Mouse (Mus musculus) heart, adult 2 months (tissue): Measurements from ENCODE around the gene Trappc2l. TPM values are rescaled to one million over a fixed set of nuclear protein-coding genes. Genes with fewer than 3 reads are reported as not detected.

Source experiments
- DNase-seq, 2 experiments: peaks; one replicate each; pipeline ENCODE4 v3.0.0; 2021
- H3K27ac ChIP-seq: fragments of 200-600 bp; 2 replicates; pipeline ENCODE4 v1.8.1; 2022
- H3K27me3 ChIP-seq: fragments of 200-500 bp; 2 replicates; pipeline ENCODE4 v1.6.1; 2012; ENCODE audit warnings: mild to moderate bottlenecking, low read length, inconsistent platforms, mixed read lengths; ENCODE audit not compliant: control insufficient read depth, insufficient read depth
- H3K36me3 ChIP-seq: fragments of 200-500 bp; 2 replicates; pipeline ENCODE4 v1.6.1; 2012; ENCODE audit warnings: low read length, inconsistent platforms; ENCODE audit not compliant: control insufficient read depth, insufficient read depth
- H3K4me1 ChIP-seq: fragments of 200-500 bp; 2 replicates; pipeline ENCODE4 v1.6.1; 2011; ENCODE audit warnings: low read length; ENCODE audit not compliant: control insufficient read depth, insufficient read depth
- H3K4me3 ChIP-seq: fragments of 200-600 bp; 2 replicates; pipeline ENCODE4 v1.8.1; 2022
- H3K79me2 ChIP-seq: fragments of 200-500 bp; replicated peaks from 2 replicates; pipeline ENCODE4 v1.6.1; 2012; ENCODE audit warnings: mild to moderate bottlenecking, inconsistent platforms, low read length, moderate library complexity, mixed read lengths; ENCODE audit not compliant: control insufficient read depth, insufficient read depth
- H3K9ac ChIP-seq: fragments of 200-500 bp; 2 replicates; pipeline ENCODE4 v1.6.1; 2012; ENCODE audit warnings: low read depth, mild to moderate bottlenecking, control low read depth, inconsistent platforms, low read length, mixed read lengths
- CTCF ChIP-seq: fragments of 200-600 bp; IDR thresholded peaks from 2 replicates; pipeline ENCODE4 v1.8.1; 2022; ENCODE audit warnings: antibody characterized with exemption, mild to moderate bottlenecking, moderate library complexity
- EP300 ChIP-seq: fragments of 200-500 bp; IDR thresholded peaks from 2 replicates; pipeline ENCODE4 v1.6.1; 2011; ENCODE audit warnings: low read depth, low read length, control low read depth; ENCODE audit not compliant: insufficient read depth
- POLR2A ChIP-seq: fragments of 200-500 bp; IDR thresholded peaks from 2 replicates; pipeline ENCODE4 v1.6.1; 2011; ENCODE audit warnings: mild to moderate bottlenecking, low read depth, low read length, control low read depth; ENCODE audit not compliant: insufficient read depth
- WGBS: fragments of 180-500 bp; shearing (Covaris S2); methylation state at CpG from one replicate; pipeline ENCODE4 v1.1.7; 2018; 5-methylcytosine and 5-hydroxymethylcytosine counted together
- intact Hi-C: fragments of 180-260 bp; cut with DNase I; formaldehyde crosslinking; loops from one replicate; pipeline ENCODE4 v1.15.1; 2025
- polyA plus RNA-seq: library from polyadenylated mRNA; depleted of rRNA; stranded (reverse); fragments of >200 nt; gene quantifications from 2 replicates; pipeline ENCODE4 v1.2.3, GENCODE M21; 2012
- total RNA-seq, 2 experiments: library from RNA; stranded (reverse); gene quantifications; 2 replicates each; pipeline ENCODE4 v1.2.3; 2021

Trappc2l gene
- total and polyA plus RNA-seq, 3 experiments, result 58.6 to 161 (median 65.4) TPM

DNA sequence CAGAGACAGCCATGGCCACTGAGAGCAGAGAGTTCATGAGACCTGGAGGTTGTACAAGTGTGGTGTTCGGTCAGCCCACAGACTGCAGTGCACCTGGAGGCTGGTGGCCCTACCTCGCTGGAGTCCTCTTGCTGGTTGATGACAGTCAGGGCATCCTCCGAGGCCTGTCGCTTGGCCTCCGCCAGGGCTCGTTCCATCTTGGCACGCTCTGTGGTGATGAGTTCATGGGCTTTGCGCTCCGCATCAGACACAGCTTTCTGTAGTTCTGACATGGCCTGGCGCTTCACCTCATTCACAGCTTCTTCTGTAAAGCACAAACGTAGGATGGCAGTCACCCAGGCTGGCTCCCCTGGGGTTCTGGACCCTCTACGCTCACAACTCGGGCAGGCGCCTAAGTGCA is 21.8 kb downstream of the Trappc2l start:
- no peaks in the 10 kb centered on the region for H3K79me2 ChIP-seq
- no peak overlapping the region for H3K9ac ChIP-seq
- intact Hi-C loops, result no loop called here
- no peak for TF ChIP-seq POLR2A
- no peak for TF ChIP-seq CTCF
- no peak for TF ChIP-seq EP300
- WGBS, result 93% methylated on average over 14 of the region's 14 CpGs
- peaks cover 6% of the 10 kb centered on the region; the same call in 1 of the 2 replicates for H3K4me1 ChIP-seq
- H3K27me3 ChIP-seq, result no peaks in the 10 kb centered on the region
- H3K4me3 ChIP-seq, result no peak overlapping the region
- no peaks in the 10 kb centered on the region for H3K36me3 ChIP-seq
- no peak for DNase-seq
- H3K27ac ChIP-seq, result no peak overlapping the region

DNA sequence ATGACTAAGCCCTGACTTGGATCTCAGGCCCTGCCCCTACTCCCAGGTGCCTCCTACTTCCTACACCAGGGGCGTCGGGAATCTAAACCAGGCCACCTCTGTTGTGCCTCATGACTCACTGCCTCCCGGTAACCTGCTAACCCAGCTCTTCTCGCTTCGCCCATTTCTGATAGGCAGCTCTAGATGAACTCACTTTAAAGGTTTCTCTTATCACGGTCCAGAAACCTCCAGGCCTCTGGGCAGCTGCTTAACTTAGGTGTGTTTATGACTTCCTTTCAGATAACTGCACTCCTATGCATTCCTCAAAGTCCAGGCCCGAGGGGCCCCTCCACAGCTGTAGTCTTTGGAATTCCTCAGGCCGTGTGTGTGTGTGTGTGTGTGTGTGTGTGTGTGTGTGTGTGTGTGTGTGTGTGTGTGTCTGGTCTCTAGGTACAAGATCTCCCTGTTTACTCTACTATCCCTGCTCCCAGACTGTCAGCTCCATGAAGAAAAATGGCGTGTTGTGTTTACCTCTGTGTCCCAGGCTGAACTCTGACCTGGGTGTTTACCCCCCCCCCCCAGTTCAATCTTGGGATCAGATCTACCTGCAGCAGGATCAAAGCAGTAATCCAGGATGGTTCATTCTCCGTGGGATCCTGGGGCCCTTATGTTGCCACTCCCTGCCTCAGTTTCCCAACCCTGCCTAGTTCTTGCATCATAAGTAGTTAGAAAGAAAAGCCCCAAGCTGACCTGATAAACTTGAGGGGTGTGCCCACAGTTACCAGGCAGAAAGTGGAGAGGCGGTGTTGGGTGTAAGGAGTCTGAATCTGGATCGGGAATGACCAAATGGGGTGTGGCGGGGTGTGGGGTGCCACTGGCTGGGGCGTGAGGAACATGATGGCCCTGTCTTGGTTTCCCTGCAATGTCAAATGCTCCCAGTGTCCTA is 24.7 kb downstream of the Trappc2l start:
- H3K27me3 ChIP-seq, result no peaks in the 10 kb centered on the region
- H3K9ac ChIP-seq, result no peak overlapping the region
- peak overlapping the region; percentile 80; the same call in 1 of the 2 replicates for H3K27ac ChIP-seq
- DNase-seq, result no peak
- H3K36me3 ChIP-seq, result no peaks in the 10 kb centered on the region
- H3K4me3 ChIP-seq, result no peak overlapping the region
- peaks cover 8% of the 10 kb centered on the region for H3K4me1 ChIP-seq
- H3K79me2 ChIP-seq, result no peaks in the 10 kb centered on the region
- no peak for TF ChIP-seq POLR2A
- TF ChIP-seq CTCF, result no peak
- TF ChIP-seq EP300, result no peak
- intact Hi-C loops, result no loop called here
- 61% methylated on average over 14 of the region's 14 CpGs for WGBS

DNA sequence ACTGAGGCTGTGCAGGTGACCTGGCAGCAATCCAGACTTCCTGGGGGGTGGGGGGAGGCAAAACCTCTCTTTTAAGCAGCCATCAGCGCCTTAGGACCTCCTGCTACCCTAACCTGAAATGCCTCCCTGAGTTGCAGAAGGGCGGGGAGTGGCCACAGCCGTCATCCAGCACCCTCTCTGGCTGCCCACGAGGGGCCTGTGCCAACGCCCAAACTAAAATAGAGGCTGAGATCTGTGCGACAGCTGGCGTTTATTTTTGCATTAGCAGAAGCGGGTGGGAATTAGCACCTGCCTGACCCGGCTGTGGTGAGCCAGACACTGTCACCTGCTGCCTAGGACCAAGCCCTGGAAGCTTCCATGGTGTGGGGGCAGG is 25.3 kb downstream of the Trappc2l start:
- Histone ChIP-seq H3K79me2 (no peaks in the 10 kb centered on the region), H3K4me1 (peaks cover 8% of the 10 kb centered on the region), H3K4me3 (no peak overlapping the region), H3K27ac (peak overlapping the region; percentile 80), H3K27me3 (no peaks in the 10 kb centered on the region), H3K9ac (no peak overlapping the region; the same call in 1 of the 2 replicates), H3K36me3 (no peaks in the 10 kb centered on the region)
- TF ChIP-seq EP300 (peak; percentile 57; the same call in 1 of the 2 replicates), CTCF (no peak), POLR2A (no peak)
- WGBS, result 62% methylated on average over 9 of the region's 9 CpGs
- peak; percentile 57 to 74 for DNase-seq
- intact Hi-C loops, result no loop called here

DNA sequence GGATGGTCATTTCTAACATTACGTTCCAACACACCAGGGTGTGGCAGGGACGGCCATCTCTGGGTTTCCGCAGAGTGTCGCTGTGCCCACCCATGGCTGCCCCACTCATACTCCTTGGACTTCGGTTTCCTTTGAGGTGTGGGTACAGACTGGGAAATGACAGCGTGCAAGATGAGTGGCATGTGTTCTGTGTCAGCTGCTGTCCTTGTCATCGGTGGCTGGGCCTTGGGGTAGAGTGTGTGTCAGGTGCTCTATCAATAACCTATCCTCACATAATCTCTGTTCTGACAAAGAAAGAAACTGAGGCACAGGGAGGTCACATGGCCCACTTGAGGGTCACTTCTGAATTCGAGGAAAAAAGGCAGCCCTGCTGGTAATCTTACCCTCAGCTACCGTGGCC is 25.8 kb downstream of the Trappc2l start:
- H3K36me3 ChIP-seq, result no peaks in the 10 kb centered on the region
- no peak overlapping the region for H3K4me3 ChIP-seq
- WGBS, result 77% methylated on average over 9 of the region's 9 CpGs
- no peaks in the 10 kb centered on the region for H3K27me3 ChIP-seq
- peak overlapping the region; percentile 11 for H3K9ac ChIP-seq
- H3K4me1 ChIP-seq, result peaks cover 8% of the 10 kb centered on the region
- TF ChIP-seq POLR2A, result no peak
- no peak for TF ChIP-seq CTCF
- no peak for TF ChIP-seq EP300
- peak overlapping the region; percentile 80 for H3K27ac ChIP-seq
- intact Hi-C loops, result no loop called here
- no peaks in the 10 kb centered on the region for H3K79me2 ChIP-seq
- DNase-seq, result no peak

DNA sequence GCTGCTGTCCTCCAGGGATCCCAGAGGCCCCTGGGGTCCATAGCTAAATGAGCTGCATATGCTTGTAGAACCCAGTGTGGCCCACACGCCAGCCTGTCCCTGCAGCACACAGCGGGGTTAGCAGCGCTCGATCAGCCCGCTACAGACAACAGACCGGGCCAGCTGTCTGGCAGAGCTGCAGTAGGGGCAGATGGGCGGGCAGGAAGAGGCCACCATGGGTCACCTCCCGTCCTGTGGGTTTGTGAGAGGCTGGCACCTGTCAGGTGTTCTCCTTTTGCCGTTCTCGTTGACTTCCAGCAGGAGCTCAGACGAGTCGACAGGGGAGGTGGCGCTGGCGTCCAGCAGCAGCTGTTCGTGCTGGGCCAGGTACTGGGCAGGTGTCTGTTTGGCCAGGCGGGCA is 27.2 kb downstream of the Trappc2l start:
- TF ChIP-seq POLR2A, result no peak
- TF ChIP-seq CTCF, result no peak
- TF ChIP-seq EP300, result no peak
- Histone ChIP-seq H3K4me3 (no peak overlapping the region), H3K36me3 (no peaks in the 10 kb centered on the region), H3K79me2 (no peaks in the 10 kb centered on the region), H3K4me1 (peaks cover 10% of the 10 kb centered on the region), H3K27ac (0 out of 2 replicates have a peak overlapping the region, but pooled peaks have one; percentile 16), H3K27me3 (no peaks in the 10 kb centered on the region), H3K9ac (no peak overlapping the region)
- DNase-seq, result no peak
- 88% methylated on average over 16 of the region's 16 CpGs for WGBS
- intact Hi-C loops, result no loop called here
